ENCODE assay signal across 5 mouse cellular contexts in genomic region chr15:63919728-63920127, GRCm38 (mm10). TPM values are rescaled to one million over a fixed set of nuclear protein-coding genes. Genes with fewer than 3 reads are reported as not detected.
"Had no signal": no experiment of that assay in that cellular context is flagged by ENCODE, and none has a peak within 500 bp of the region (broad histone marks: within the 10 kb centered on the region; RNA-seq: fewer than 3 reads in every experiment).

No protein-coding gene starts in this region.

RNA-seq across cellular contexts. Expression of gene Gsdmc4, which starts 7.6 kb away (rescaled TPM):
- polyA plus RNA-seq: neural tube, embryonic 12.5 days; neural tube, embryonic 13.5 days; neural tube, embryonic 14.5 days; neural tube, embryonic 15.5 days; spleen, adult 2 months had no signal

RNA-seq across cellular contexts. Expression of gene Gsdmc3, which starts 41.4 kb away (rescaled TPM):
- polyA plus RNA-seq: neural tube, embryonic 12.5 days; neural tube, embryonic 13.5 days; neural tube, embryonic 14.5 days; neural tube, embryonic 15.5 days; spleen, adult 2 months had no signal
